Comparison of ENCODE assay signal across 8 mouse cellular contexts in genomic region chr10:43174326-43175155, GRCm38 (mm10). TPM values are rescaled to one million over a fixed set of nuclear protein-coding genes. Genes with fewer than 3 reads are reported as not detected.
DNase-seq lines count a peak whose midpoint lies in the region; ATAC-seq and TF ChIP-seq lines count a peak whose summit lies in the region.

Gene Sobp, minus strand, starts transcription at chr10:43174530.
Gene 9030612E09Rik, plus strand, starts transcription at chr10:43174704.

- no peaks in the 10 kb centered on the region for H3K36me3 ChIP-seq in E14TG2a.4 (ENCODE audit: insufficient read depth, low read length)
- H3K36me3 ChIP-seq in forebrain, embryonic 10.5 days (replicated peaks) = no peaks in the 10 kb centered on the region
- H3K36me3 ChIP-seq in heart, embryonic 12.5 days = no peaks in the 10 kb centered on the region
- H3K36me3 ChIP-seq in liver, embryonic 11.5 days (ENCODE audit: control insufficient read depth, insufficient read depth, low read length) = no peaks in the 10 kb centered on the region

- WGBS in forebrain, embryonic 10.5 days = under 1% methylated on average over 80 of the region's 91 CpGs
- under 1% methylated on average over 90 of the region's 91 CpGs for WGBS in heart, embryonic 12.5 days
- under 1% methylated on average over 77 of the region's 91 CpGs for WGBS in liver, embryonic 11.5 days
- WGBS in olfactory bulb, adult 2 months = under 1% methylated on average over 81 of the region's 91 CpGs

- DNase-seq in brain, embryonic 14.5 days (ENCODE audit: low read depth) = peak; percentile 94
- peak; percentile 78 for DNase-seq in forebrain, embryonic 10.5 days (ENCODE audit: extremely low spot score, low spot score)
- DNase-seq in kidney, postnatal 10 days = peak; percentile 72
- peak; percentile 62 for DNase-seq in liver, embryonic 11.5 days (ENCODE audit: low spot score)
- peak; percentile 40 for DNase-seq in urinary bladder, postnatal 14 days (ENCODE audit: low spot score)

- TF ChIP-seq POLR2A in brain, embryonic 14.5 days (IDR thresholded peaks at IDR 0.05; ENCODE audit: borderline replicate concordance, extremely low read depth, insufficient read depth, insufficient read length, poor library complexity, severe bottlenecking) = peak; percentile 88
- TF ChIP-seq POLR2A in olfactory bulb, adult 2 months (IDR thresholded peaks at IDR 0.05; ENCODE audit: insufficient read depth, low read depth, low read length) = peak; percentile 91

- ATAC-seq in heart, embryonic 12.5 days (ENCODE audit: insufficient number of reproducible peaks, low FRiP score) = peak; percentile 76
- no peak; the same call in 1 of the 2 replicates for ATAC-seq in liver, embryonic 11.5 days (replicated peaks; ENCODE audit: low FRiP score)

- H3K27ac ChIP-seq in forebrain, embryonic 10.5 days = peak within 1 kb of the TSS; percentile 93
- H3K27ac ChIP-seq in heart, embryonic 12.5 days (ENCODE audit: poor library complexity, severe bottlenecking) = peak within 1 kb of the TSS; percentile 52
- no peak within 1 kb of the TSS for H3K27ac ChIP-seq in liver, embryonic 11.5 days (ENCODE audit: low read depth, low read length)
- H3K27ac ChIP-seq in olfactory bulb, adult 2 months (ENCODE audit: insufficient read depth, low read depth, low read length) = peak within 1 kb of the TSS; percentile 73

- H3K4me3 ChIP-seq in E14TG2a.4 (replicated peaks; ENCODE audit: low read length) = peak within 1 kb of the TSS; percentile 82
- H3K4me3 ChIP-seq in forebrain, embryonic 10.5 days = peak within 1 kb of the TSS; percentile 94
- peak within 1 kb of the TSS; percentile 93 for H3K4me3 ChIP-seq in heart, embryonic 12.5 days
- H3K4me3 ChIP-seq in liver, embryonic 11.5 days (ENCODE audit: low read depth, low read length) = peak within 1 kb of the TSS; percentile 65
- H3K4me3 ChIP-seq in olfactory bulb, adult 2 months (ENCODE audit: insufficient read depth, low read depth, low read length) = peak within 1 kb of the TSS; percentile 96

- peak within 1 kb of the TSS; percentile 88 for H3K9ac ChIP-seq in heart, embryonic 12.5 days
- no peak within 1 kb of the TSS; the same call in 1 of the 2 replicates for H3K9ac ChIP-seq in liver, embryonic 11.5 days (ENCODE audit: low read depth, low read length)

- peak within 1 kb of the TSS; percentile 85 for H3K4me2 ChIP-seq in heart, embryonic 12.5 days
- H3K4me2 ChIP-seq in liver, embryonic 11.5 days = peak within 1 kb of the TSS; percentile 87

- H3K9me3 ChIP-seq in E14TG2a.4 (ENCODE audit: low read length) = no peaks in the 10 kb centered on the region
- no peaks in the 10 kb centered on the region for H3K9me3 ChIP-seq in forebrain, embryonic 10.5 days
- H3K9me3 ChIP-seq in heart, embryonic 12.5 days (replicated peaks) = no peaks in the 10 kb centered on the region
- H3K9me3 ChIP-seq in liver, embryonic 11.5 days (ENCODE audit: control insufficient read depth, low read length) = no peaks in the 10 kb centered on the region

- no peak for TF ChIP-seq CTCF in E14TG2a.4 (conservative IDR thresholded peaks at IDR 0.05; ENCODE audit: low read length)
- TF ChIP-seq CTCF in brain, embryonic 14.5 days (IDR thresholded peaks at IDR 0.05; ENCODE audit: borderline replicate concordance, extremely low read depth, insufficient read depth, insufficient read length) = no peak
- TF ChIP-seq CTCF in olfactory bulb, adult 2 months (IDR thresholded peaks at IDR 0.05; ENCODE audit: insufficient read depth, low read depth, low read length) = no peak

- H3K27me3 ChIP-seq in E14TG2a.4 (ENCODE audit: insufficient read depth, low read length) = peaks cover 73% of the 10 kb centered on the region
- H3K27me3 ChIP-seq in forebrain, embryonic 10.5 days (ENCODE audit: poor library complexity, severe bottlenecking) = peaks cover 84% of the 10 kb centered on the region
- H3K27me3 ChIP-seq in heart, embryonic 12.5 days (replicated peaks) = peaks cover 6% of the 10 kb centered on the region
- peaks cover 87% of the 10 kb centered on the region for H3K27me3 ChIP-seq in liver, embryonic 11.5 days (replicated peaks; ENCODE audit: control insufficient read depth, insufficient read depth, low read length)

- peaks cover 19% of the 10 kb centered on the region for H3K4me1 ChIP-seq in E14TG2a.4 (replicated peaks; ENCODE audit: low read depth, low read length)
- peaks cover 55% of the 10 kb centered on the region for H3K4me1 ChIP-seq in forebrain, embryonic 10.5 days
- peaks cover 22% of the 10 kb centered on the region for H3K4me1 ChIP-seq in heart, embryonic 12.5 days (replicated peaks)
- H3K4me1 ChIP-seq in liver, embryonic 11.5 days (replicated peaks; ENCODE audit: control insufficient read depth, insufficient read depth, low read length) = no peaks in the 10 kb centered on the region; the same call in none of the 2 replicates
- peaks cover 6% of the 10 kb centered on the region; the same call in 1 of the 2 replicates for H3K4me1 ChIP-seq in olfactory bulb, adult 2 months (ENCODE audit: control insufficient read depth, insufficient read depth, low read length)

RNA-seq across cellular contexts. Expression of gene Sobp, which starts in this region (rescaled TPM):
- 15.0 and 30.6 TPM in 2 replicates for polyA plus RNA-seq in brain, embryonic 14.5 days (2012; rRNA removed)
- 1.8 and 2.0 TPM in 2 replicates for polyA plus RNA-seq in forebrain, embryonic 10.5 days (2016; fragmentation: Nextera tagmentation; extraction: Ambion mirVana)
- 2.8 and 3.1 TPM in 2 replicates for polyA plus RNA-seq in heart, embryonic 12.5 days (2016; fragmentation: Nextera tagmentation; extraction: Ambion mirVana)
- 0.44 and 0.45 TPM in 2 replicates for polyA plus RNA-seq in liver, embryonic 11.5 days (2014; fragmentation: Nextera tagmentation; extraction: Ambion mirVana)
- not detected in 2 replicates for polyA plus RNA-seq in olfactory bulb, adult 2 months (2012; ENCODE audit: insufficient read depth, insufficient read length, low replicate concordance, missing spikeins)

RNA-seq across cellular contexts. Expression of gene 9030612E09Rik, which starts in this region (rescaled TPM):
- 3.3 and 4.3 TPM in 2 replicates for polyA plus RNA-seq in brain, embryonic 14.5 days (2012; rRNA removed)
- polyA plus RNA-seq in forebrain, embryonic 10.5 days (2016; fragmentation: Nextera tagmentation; extraction: Ambion mirVana) = 1.0 and 1.1 TPM in 2 replicates
- polyA plus RNA-seq in heart, embryonic 12.5 days (2016; fragmentation: Nextera tagmentation; extraction: Ambion mirVana) = 0.23 and 0.45 TPM in 2 replicates
- not detected in 2 replicates for polyA plus RNA-seq in liver, embryonic 11.5 days (2014; fragmentation: Nextera tagmentation; extraction: Ambion mirVana)
- not detected in 2 replicates for polyA plus RNA-seq in olfactory bulb, adult 2 months (2012; ENCODE audit: insufficient read depth, insufficient read length, low replicate concordance, missing spikeins)

Comparison
In these comparisons a context has a peak if more than half of its experiments do, and no peak if none do; other contexts are left out.
1. Peak in DNase-seq, H3K4me3 ChIP-seq and H3K4me2 ChIP-seq in liver, embryonic 11.5 days; RNA of the genes that start here not detected or under 1 TPM.
2. DNase-seq: peak in every context shown above with its lines; median percentile 94 in brain, embryonic 14.5 days; 78 in forebrain, embryonic 10.5 days; 72 in kidney, postnatal 10 days; 62 in liver, embryonic 11.5 days; 40 in urinary bladder, postnatal 14 days.